Mouse (Mus musculus) ES-CJ7 (cell line): ENCODE measurements around the gene Zfp12.

Source experiments
- DNase-seq: peaks from one replicate; pipeline ENCODE4 v3.0.0; 2011; ENCODE audit warnings: low read depth, low spot score

Gene Zfp12

DNA sequence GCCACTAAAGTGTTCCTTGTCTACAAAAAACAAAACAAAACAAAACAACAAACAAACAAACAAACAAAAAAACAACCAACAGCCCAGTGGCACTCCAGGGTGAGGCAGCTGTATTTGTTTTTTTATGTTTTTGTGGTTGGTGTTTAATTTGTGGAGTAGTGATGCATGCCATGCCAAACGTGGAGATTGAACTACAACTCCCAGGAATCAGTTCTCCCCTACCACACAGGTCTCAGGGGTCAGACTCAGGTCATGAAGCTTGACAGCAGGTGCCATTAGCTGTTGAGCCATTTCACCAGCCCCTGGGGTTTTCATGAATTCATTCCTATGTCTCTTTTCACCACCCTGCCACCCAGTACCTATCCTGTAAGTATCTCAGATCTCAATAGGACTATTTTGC, 30.4 kb downstream of the Zfp12 start:
- no peak for DNase-seq

DNA sequence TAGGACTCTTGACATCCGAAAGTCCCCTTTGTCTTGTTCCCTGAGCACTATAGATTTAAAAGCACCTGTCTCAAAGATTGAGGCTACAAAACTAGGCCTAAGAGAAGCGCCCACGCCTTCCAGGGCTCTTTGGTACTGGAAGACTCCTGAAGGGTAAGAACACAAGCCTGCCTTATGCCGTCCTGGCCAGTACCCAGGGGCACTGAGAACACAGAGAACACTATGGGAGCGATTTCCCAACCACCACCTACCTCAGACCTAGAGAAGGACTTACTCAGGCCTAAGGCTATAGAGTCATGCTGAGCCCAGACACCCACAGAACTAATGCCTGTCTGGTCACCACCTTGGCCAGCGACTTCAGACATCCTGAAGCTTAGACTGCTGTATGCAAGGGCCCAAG, 31.8 kb downstream of the Zfp12 start:
- DNase-seq, result no peak

DNA sequence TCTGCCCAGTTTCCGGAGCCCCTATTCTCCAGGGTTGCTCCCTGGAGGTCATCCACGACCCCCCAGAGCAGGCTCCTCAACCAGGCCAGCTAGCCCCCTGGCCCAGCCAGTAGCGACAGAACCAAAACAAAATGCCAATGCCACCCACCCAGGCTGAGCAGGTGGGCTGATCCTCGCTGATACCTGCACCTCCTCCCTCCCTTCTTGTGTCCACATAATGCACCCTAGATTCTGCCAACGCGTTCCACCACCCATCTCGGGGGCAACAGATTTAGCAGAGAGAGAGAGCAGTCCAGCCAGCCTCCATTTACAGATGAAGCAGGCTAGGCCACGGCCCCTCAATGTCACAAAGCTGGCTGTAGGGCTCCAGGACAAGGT, 34.0 kb downstream of the Zfp12 start:
- DNase-seq, result no peak

DNA sequence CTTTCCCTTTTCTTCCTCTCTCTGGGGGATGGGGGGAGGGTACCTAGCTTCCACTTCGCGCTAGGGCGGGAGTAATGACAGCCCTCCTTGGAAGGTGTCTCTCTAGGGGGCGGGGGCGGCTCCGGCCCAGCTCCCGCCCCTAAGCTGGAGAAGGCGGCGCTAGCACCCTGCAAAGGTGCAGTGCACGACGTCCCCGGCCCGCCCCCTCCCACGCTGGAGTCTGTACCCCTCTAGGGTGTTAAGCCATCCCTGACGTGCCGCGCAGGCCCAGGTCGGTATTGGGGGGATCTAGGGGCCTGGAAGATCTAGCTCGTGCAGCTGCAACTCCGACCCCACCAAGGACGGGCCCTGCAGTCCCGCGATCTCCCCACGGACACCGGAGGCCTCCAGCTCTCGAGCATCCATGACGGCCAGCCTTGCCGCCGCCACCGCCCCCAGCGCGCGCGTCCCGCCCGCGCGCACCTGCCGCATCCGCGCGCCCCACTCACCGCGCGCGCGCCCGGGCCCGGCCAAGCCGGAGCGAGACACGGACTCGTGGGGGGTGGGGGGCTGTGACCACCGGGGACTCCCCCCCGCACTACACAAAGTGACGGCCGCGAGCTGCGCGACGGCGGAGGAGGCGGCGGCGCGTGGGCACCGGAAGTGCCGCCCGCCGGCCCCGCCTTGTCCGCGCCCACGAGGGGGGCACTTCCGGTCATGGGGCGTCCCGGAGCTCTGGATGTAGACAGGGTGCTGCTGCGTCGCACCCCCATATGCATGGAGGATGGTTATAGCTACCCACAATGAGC, 34.6 kb downstream of the Zfp12 start, which contains the start of gene Zfp316:
Zfp316 (minus strand) TSS at position 660 of the 788 bp plus-strand sequence.
- DNase-seq, result peak; percentile 63

DNA sequence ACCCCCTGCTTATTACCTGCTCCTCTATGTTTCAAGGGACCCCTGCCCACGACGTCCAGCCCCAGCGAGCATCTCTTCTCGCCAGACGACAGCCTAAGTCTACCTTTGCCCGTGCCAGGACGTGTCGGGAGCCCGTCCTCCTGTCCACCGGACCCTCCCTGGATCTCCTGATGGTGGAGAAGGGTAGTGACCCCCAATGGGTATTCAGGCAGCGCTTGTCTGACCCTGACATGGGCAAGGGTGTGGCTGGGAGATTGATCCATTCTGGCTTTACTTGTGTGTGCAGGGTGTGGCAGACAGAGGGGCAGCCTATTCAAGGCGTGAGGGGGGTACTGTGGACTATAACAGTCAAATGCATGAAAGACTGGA, 35.2 kb downstream of the Zfp12 start:
- DNase-seq, result no peak

DNA sequence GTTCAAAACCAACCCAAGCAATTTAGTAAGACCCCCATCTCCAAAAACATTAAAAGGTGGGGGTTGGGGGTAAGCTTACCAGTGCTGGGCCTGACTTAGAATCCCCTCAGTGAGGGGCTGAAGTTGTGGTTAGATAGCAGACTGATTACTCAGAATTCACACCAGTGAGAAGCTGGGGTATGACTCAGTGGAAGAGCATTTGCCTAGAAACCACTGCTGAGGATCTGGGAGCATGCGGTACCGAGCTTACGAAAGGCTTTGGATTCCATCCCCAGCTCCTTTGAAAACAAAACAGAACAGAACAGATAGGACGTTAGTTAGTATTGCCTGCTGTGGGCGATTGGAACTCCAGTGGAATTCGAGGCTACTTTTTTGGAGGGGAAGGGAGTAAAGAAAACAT, 36.7 kb downstream of the Zfp12 start:
- DNase-seq, result no peak

DNA sequence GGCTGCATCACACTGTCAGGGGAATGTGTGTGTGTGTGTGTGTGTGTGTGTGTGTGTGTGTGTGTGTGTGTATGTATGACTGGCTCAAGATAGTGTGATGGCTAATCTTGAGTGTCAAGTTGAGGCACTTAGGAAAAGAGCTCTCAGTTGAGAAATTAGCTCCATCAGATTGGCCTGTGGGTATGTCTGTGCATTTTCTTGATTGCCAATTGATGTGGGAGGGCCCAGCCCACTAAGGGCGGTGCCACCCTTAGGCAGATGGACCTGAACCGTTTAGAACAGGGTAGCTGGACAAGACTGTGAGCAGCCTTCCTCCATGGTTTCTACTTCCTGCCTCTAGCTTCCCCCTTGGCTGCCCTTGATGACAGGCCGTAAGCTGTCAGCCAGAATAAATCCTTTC, 37.1 kb downstream of the Zfp12 start:
- DNase-seq, result no peak

DNA sequence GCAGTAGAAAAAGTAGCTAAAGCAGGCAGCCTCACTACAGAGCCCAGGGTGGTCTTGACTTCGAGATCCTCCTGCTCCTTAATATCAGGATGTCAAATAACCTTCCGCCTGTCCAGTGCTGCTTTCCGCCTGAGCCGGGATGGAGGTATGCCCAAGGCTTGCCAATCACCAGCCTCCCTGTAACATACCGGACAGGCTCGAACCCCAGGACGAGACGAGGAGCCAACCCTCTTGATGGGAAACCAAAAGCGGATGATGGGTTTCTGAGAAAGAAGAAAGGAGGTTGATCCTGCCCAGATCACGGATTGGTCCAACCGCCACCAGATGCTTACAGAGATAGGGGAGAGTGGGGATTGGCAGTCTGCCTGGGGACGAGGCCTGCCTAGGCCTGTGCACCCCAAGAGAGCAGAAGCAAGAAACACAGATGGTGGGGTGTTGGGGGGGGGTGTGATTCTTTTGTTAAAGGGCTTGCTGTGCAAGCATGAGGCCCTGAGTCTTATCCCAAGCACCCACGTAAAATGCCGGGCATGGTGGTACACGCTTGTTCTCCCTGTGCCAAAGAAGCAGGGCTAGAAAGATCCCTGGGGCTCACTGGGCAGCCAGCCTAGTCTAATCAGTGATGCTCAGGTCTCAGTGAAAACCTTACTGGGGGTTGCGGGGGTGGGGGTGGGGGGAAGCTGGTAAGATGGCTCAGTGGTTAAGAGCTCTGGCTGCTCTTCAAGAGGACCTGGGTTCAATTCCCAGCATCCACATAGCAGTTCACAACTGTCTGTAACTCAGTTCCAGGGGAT, 37.8 kb downstream of the Zfp12 start:
- DNase-seq, result no peak

DNA sequence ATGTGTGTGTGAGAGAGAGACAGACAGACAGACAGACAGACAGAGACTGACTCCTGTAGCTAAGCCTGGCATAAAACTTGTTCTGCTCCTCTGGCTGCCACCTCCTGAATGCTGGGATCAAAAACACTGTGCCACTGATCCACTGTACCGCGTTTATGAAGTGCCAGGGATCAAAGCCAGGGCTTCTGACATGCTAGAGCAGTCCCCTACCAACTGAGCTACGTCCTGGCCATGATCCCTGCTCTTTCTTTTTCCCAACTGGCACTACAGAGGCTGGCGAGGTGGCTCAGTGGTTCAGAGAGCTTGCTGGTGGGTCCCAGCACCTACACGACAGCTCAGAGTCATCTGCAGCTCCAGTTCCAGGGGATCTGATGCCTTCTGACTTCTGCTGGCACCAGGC, 40.8 kb downstream of the Zfp12 start:
- DNase-seq, result no peak

DNA sequence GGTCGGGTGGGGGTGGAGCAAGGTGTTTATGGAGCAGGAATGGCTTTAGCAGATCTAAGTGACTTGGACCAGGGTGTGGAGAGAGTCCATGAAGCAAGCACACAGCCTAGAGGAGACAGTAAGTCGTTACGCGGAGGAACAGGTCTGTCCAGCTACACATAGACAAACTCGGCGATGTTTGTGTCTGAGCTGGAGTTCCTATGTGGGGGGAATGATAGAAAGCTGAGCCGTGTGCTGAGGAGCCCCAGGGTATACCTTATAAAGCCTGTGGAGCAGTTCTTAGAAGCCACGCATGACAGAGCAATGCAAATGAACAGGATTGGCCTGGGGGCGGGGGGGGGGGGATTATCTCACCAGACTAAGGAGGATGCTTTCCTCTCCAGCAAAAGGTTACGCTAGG, 44.3 kb downstream of the Zfp12 start:
- no peak for DNase-seq

DNA sequence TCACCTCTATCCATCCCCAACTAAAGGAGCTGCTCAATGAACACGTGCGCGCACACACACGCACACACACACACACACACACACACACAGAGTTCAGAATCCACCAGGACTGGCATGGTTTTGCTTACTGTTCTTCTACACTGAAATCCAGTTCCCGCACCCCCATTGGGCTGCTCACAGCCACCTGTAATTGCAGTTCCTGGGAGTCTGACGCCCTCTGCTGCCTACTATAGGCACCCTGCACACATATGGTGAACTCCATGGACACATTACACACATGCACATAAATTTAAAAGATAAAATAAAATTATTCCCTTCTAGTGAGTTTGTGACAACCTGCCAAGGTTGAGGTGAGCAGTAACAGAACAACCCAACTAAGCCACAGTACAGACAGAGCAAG, 49.8 kb downstream of the Zfp12 start:
- peak; percentile 61 for DNase-seq

DNA sequence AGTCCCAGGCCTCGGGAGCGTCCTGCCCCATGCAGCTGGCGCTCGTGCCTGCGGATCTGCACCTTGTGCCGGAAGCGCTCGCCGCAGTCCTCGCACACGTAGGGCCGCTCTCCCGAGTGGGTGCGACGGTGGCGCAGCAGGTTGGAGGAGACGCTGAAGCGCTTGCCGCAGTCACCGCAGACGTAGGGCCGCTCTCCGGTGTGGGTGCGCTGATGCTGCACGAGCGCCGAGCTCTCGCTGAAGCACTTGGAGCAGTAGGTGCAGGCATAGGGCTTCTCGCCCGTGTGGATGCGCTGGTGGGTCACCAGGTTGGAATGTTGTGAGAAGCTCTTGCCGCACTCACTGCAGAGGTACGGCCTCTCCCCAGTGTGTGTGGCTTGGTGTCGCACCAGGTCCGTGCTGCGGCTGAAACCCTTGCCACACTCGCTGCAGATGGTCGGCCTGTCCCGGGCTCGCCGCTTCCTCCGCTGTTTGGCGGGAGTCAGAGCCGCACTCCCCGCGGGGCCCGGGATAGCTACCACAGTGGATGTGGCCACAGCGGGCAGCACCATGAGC, 52.9 kb downstream of the Zfp12 start:
- DNase-seq, result no peak

DNA sequence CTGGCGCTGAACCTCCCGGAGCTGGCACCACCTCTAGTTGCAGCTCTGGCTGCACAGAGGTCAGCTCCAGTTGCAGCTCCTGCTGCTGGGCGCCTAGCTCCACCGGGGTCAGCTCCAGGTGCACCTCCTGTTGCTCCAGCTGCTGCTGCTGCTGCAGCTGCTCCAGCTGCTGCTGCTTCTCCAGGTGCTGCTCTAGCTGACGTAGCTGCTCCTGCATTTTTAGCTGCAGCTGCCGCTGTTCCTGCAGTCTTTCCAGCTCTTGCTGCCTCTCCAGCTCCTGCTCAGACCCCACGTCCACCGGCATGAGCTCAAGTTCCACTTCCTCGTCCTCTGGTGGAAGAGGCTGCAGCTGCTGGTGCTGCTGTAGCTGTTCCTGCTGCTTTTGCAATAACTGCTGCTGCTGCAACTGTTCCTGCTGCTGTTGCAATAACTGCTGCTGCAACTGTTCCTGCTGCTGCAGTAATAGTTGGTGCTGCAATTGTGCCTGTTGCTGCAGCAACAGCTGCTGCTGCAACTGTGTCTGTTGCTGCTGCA, 53.5 kb downstream of the Zfp12 start:
- no peak for DNase-seq

DNA sequence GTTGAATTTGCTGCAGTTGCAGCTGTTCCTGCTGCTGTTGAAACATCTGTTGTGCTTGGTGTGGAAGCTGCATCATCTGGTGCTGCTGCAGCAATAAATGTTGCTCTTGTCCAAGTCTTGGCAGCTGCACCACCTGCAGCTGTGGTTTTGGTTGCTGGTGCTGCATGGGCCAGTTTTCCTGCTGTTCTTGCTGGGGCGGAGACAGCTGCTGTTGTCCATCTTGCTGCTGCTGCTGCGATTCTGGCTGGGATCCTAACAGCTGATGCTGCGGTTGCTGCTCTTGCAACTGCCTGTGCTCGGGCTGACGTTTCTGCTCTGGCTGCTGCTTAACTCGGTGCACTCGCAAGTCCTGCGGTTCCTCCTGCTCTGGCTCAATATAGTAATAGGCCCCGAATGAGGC, 54.3 kb downstream of the Zfp12 start:
- no peak for DNase-seq

DNA sequence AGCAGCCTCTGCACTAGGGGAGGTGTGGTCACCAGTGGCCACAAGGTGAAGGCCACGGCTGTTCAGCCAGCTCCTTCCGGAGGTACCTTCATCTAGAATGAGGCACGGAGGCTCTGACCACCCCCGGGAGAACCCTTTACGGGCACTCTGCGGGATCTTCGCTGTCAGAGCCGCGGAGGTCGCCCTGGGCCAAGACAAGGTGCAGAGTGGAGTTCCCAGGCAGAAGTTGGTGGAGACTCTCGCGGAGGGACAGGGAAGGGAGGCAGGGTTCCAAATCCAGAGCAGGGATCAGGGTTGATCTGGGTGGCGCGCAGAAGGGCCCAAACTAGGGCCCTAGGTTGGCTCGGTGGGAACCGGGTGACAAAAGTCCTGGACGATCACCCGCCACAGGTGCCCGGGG, 57.9 kb downstream of the Zfp12 start:
- no peak for DNase-seq

DNA sequence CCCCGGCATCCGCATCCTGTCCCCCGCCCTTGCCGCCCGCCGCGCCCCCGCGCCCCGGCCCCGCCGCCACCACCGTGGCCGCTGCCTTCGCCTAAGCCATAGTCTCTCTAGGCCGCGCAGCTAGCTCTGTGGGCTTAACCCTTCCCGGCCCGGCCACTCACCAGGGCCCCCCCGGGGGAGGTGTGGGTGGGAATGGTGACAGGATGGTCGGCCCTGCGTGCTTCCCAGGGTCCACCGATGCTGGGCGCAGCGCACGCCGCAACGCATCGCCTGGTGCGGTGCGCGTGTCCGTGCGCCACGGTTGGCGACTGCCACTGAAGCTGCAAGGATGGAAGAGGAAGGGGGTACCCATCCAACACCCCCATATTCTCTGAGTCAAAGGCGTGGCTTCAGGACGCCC, 58.4 kb downstream of the Zfp12 start, which contains the start of gene Zfp853:
Zfp853 (minus strand) TSS at position 220 of the 400 bp plus-strand sequence.
- DNase-seq, result no peak

DNA sequence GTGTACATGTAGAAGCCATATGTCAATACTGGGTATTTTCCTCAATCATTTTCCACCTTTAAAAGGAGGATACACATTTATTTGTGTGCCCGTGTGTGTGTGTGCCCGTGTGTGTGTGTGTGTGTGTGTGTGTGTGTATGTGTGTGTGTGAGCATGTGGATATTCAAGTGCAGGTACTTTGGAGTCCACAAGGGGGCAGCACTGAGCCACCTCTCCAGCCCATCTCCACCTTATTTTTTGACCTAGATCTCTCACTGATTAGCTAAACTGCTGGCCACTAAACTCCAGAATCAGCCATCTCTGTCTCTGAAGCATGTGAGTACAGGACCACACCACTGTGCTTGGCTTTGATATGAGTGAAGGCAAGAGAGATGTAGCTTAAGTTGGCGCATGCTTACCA, 59.9 kb downstream of the Zfp12 start:
- peak; percentile 41 for DNase-seq

DNA sequence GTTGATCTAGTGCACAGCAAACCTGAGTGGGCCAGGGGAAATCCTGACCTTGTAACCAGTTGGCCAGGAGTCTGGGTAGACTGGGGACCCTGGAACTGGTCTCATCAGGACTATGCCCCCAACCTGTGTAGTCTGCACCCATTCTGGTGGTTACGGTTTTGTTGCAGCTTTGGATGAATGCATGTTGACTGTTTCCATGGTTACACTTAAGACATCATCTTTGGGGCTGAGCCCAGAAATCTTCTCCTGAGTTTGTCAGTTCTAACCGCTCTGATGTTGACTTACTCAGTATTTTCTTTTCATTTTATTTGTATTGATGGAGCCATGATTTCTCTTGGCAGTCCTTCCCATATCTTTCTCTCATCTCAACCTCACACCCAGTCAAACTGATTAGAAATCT, 60.4 kb downstream of the Zfp12 start:
- DNase-seq, result no peak

DNA sequence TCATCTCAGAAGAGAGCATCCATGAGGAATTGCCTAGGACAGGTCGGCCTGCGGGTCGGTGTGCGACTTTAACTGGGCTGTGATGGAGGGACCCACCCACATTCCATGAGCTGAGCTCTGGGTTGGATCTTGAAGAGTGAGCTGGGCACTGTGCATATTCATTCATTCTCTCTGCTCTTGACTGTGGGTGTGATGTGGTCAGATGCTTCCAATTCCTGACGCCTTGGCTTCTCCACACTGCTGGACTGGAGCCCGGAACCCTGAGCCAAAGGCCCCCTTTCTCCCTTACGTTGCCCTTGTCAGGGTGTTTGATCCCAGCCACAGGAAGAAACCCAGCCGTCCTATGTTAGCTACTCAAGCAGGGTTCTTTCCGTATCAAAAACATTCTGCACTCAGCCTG, 63.0 kb downstream of the Zfp12 start:
- peak; percentile 36 for DNase-seq

DNA sequence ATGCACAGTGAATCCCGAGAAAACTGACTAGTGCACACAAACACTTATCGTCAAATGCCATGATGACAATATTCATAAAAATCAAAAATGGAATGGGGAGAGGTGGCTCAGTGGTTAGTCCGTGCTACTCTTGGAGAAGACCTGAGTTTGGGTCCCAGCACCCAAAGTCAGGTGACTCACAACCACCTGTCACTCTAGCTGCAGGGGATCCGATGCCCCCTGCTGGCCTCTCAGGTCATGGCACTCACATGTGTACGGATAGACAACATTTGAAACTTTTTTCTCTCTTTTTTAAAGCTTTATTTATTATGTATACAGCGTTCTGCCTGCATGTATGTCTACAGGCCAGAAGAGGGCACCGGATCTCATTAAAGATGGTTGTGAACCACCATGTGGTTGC, 63.4 kb downstream of the Zfp12 start:
- peak; percentile 51 for DNase-seq
